Mouse (Mus musculus) megakaryocyte, embryonic 14.5 days (primary cell): ENCODE results near the gene Swt1. TPM values are rescaled to one million over a fixed set of nuclear protein-coding genes. Genes with fewer than 3 reads are reported as not detected.

Source experiments
- H3K27me3 ChIP-seq: replicated peaks from 2 replicates; pipeline ENCODE3; 2012; ENCODE audit warnings: inconsistent platforms
- H3K36me3 ChIP-seq: replicated peaks from 2 replicates; pipeline ENCODE3; 2012; ENCODE audit warnings: low read length, inconsistent platforms, mixed read lengths
- H3K4me1 ChIP-seq: 2 replicates; pipeline ENCODE4 v1.6.1; 2012; ENCODE audit warnings: inconsistent platforms
- H3K4me3 ChIP-seq: replicated peaks from 2 replicates; pipeline ENCODE3; 2012; ENCODE audit warnings: moderate library complexity, mild to moderate bottlenecking, inconsistent platforms
- H3K9me3 ChIP-seq: 2 replicates; pipeline ENCODE4 v1.6.1; 2012; ENCODE audit warnings: inconsistent platforms
- FLI1 ChIP-seq: IDR thresholded peaks from 2 replicates; pipeline ENCODE4 v1.6.1; 2012; ENCODE audit warnings: low read length, inconsistent platforms, mixed read lengths
- GATA1 ChIP-seq: IDR thresholded peaks from 3 replicates; pipeline ENCODE4 v1.6.1; 2012; ENCODE audit warnings: mixed read lengths, low read length, inconsistent platforms, borderline replicate concordance
- polyA plus RNA-seq: library from polyadenylated mRNA; stranded (reverse); fragments of >175 nt; gene quantifications from 2 replicates; pipeline ENCODE4 v1.2.3, GENCODE M21; 2012; ENCODE audit warnings: low replicate concordance; ENCODE audit not compliant: insufficient read depth

Swt1 gene
- polyA plus RNA-seq, 1 experiment = 0.76 TPM

GRCm38 (mm10) chr1:151329601-151330000, 98.7 kb downstream of the Swt1 start:
- Histone ChIP-seq H3K36me3 (no peaks in the 10 kb centered on the region), H3K9me3 (no peaks in the 10 kb centered on the region), H3K27me3 (no peaks in the 10 kb centered on the region), H3K4me3 (no peak overlapping the region), H3K4me1 (0 out of 2 replicates have a peak, but pooled peaks cover 4% of the 10 kb centered on the region)
- no peak for TF ChIP-seq GATA1
- no peak for TF ChIP-seq FLI1

- TF ChIP-seq GATA1 = no peak
- no peak for TF ChIP-seq FLI1
- Histone ChIP-seq H3K4me1 (0 out of 2 replicates have a peak, but pooled peaks cover 3% of the 10 kb centered on the region), H3K27me3 (no peaks in the 10 kb centered on the region), H3K36me3 (no peaks in the 10 kb centered on the region), H3K4me3 (no peak overlapping the region), H3K9me3 (no peaks in the 10 kb centered on the region)
These were observed 99.7 kb downstream of the Swt1 start for GRCm38 (mm10) chr1:151328341-151329097.

GRCm38 (mm10) chr1:151325328-151325727, 102.9 kb downstream of the Swt1 start:
- no peaks in the 10 kb centered on the region for H3K27me3 ChIP-seq
- TF ChIP-seq GATA1 (no peak), FLI1 (no peak)
- H3K9me3 ChIP-seq = no peaks in the 10 kb centered on the region
- no peaks in the 10 kb centered on the region for H3K4me1 ChIP-seq
- H3K36me3 ChIP-seq = no peaks in the 10 kb centered on the region
- no peak overlapping the region for H3K4me3 ChIP-seq

DNA sequence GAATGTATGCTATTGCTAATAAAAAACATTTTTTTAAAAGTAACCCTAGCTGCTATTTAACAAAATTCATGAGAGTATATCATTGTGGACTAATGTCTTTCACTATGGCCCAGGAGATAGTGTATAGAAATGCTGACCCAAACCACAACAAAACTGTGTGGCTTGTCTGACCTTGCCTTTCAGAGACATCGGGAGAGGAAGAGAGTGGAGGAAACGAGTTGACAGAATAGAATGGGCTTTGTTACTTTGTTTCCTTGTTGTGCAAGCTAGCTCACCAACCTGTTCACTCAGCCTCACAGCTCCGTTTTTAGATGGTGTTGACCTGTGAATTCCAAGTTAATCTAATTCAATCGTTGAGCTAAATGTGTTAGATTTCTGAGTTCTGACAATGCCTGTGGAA, 107.8 kb downstream of the Swt1 start:
- TF ChIP-seq FLI1 = no peak
- no peak for TF ChIP-seq GATA1
- no peaks in the 10 kb centered on the region for H3K9me3 ChIP-seq
- H3K4me3 ChIP-seq = no peak overlapping the region
- H3K27me3 ChIP-seq = no peaks in the 10 kb centered on the region
- H3K4me1 ChIP-seq = no peaks in the 10 kb centered on the region
- H3K36me3 ChIP-seq = no peaks in the 10 kb centered on the region

GRCm38 (mm10) chr1:151319267-151319666, 109.0 kb downstream of the Swt1 start:
- no peak overlapping the region for H3K4me3 ChIP-seq
- no peaks in the 10 kb centered on the region for H3K4me1 ChIP-seq
- no peaks in the 10 kb centered on the region for H3K36me3 ChIP-seq
- H3K9me3 ChIP-seq = no peaks in the 10 kb centered on the region
- peaks cover 2% of the 10 kb centered on the region for H3K27me3 ChIP-seq
- no peak for TF ChIP-seq FLI1
- TF ChIP-seq GATA1 = no peak

Other genes with a start within 250 kb of the Swt1 start
- not detected in 2 replicates for gene Gm47985, start 245.9 kb downstream of the Swt1 start, polyA plus RNA-seq
- gene Gm8947, start 236.1 kb downstream of the Swt1 start, polyA plus RNA-seq = 1.0 TPM in 1 of 2 replicates, not detected in the other
- not detected in 2 replicates for gene Gm47995, start 230.0 kb downstream of the Swt1 start, polyA plus RNA-seq
- 5.9 TPM in 1 of 2 replicates, not detected in the other for gene 3110040M04Rik, start 224.3 kb downstream of the Swt1 start, polyA plus RNA-seq
- gene Gm47996, start 218.3 kb downstream of the Swt1 start, polyA plus RNA-seq = not detected in 2 replicates
- 7.6 and 8.7 TPM in 2 replicates for gene Ivns1abp, start 84.0 kb downstream of the Swt1 start, polyA plus RNA-seq
- gene Trmt1l, start 87 bp upstream of the Swt1 start, polyA plus RNA-seq = 5.1 and 5.8 TPM in 2 replicates
- gene Rnf2, start 72.5 kb upstream of the Swt1 start, polyA plus RNA-seq = 4.2 and 10.2 TPM in 2 replicates
- 0.41 and 1.0 TPM in 2 replicates for gene Fam129a, start 142.7 kb upstream of the Swt1 start, polyA plus RNA-seq